Comparison of ENCODE assay signal across 34 mouse cellular contexts in genomic region chr14:108898601-108899000, GRCm38 (mm10). TPM values are rescaled to one million over a fixed set of nuclear protein-coding genes. Genes with fewer than 3 reads are reported as not detected.
DNase-seq lines count a peak whose midpoint lies in the region; ATAC-seq lines count a peak whose summit lies in the region.
"Had no signal": no experiment of that assay in that cellular context is flagged by ENCODE, and none has a peak within 500 bp of the region (broad histone marks: within the 10 kb centered on the region; RNA-seq: fewer than 3 reads in every experiment).

No protein-coding gene starts in this region.

- no peak overlapping the region for H3K4me2 ChIP-seq in forebrain, embryonic 14.5 days (ENCODE audit: low read length)
- H3K4me2 ChIP-seq in hindbrain, embryonic 16.5 days (ENCODE audit: low read length), result no peak overlapping the region
- H3K4me2 ChIP-seq: embryonic facial prominence, embryonic 12.5 days; heart, embryonic 15.5 days; intestine, embryonic 15.5 days; limb, embryonic 15.5 days; liver, embryonic 13.5 days; midbrain, embryonic 12.5 days; neural tube, embryonic 12.5 days had no signal

- peak; percentile 32 for DNase-seq in forebrain, embryonic 14.5 days (ENCODE audit: low spot score)
- DNase-seq in forebrain, embryonic 10.5 days (ENCODE audit: extremely low spot score, low spot score), result no peak
- peak; percentile 39 for DNase-seq in cerebellum, adult 11-12 months
- peak; percentile 67 for DNase-seq in cerebellum, adult 9-11 months
- no peak for DNase-seq in kidney, adult 8-10 months
- DNase-seq in thymus, postnatal 4 days, result no peak
- DNase-seq: adrenal gland, postnatal 14 days; embryo, embryonic 11 days; gastrocnemius, postnatal 10 days; heart, adult 11 months; kidney, adult 2 months; kidney, postnatal 4 days; liver, embryonic 13.5 days; lung, adult 18-20 months; lung, postnatal 4 days; right cerebral cortex, postnatal 4 days; thymus, adult 2 months had no signal

- 71% methylated on average over 7 of the region's 7 CpGs for WGBS in forebrain, embryonic 14.5 days
- 88% methylated on average over 7 of the region's 7 CpGs for WGBS in forebrain, embryonic 10.5 days
- WGBS in hindbrain, embryonic 16.5 days, result 80% methylated on average over 7 of the region's 7 CpGs

- H3K27me3 ChIP-seq in forebrain, embryonic 14.5 days (replicated peaks; ENCODE audit: control insufficient read depth, insufficient read depth, low read length), result no peaks in the 10 kb centered on the region
- H3K27me3 ChIP-seq in forebrain, embryonic 10.5 days (ENCODE audit: poor library complexity, severe bottlenecking), result no peaks in the 10 kb centered on the region
- no peaks in the 10 kb centered on the region for H3K27me3 ChIP-seq in hindbrain, embryonic 16.5 days (replicated peaks; ENCODE audit: control insufficient read depth, insufficient read depth, low read length)
- H3K27me3 ChIP-seq: embryonic facial prominence, embryonic 12.5 days; heart, embryonic 15.5 days; intestine, embryonic 15.5 days; limb, embryonic 15.5 days; liver, embryonic 13.5 days; megakaryocyte, embryonic 14.5 days; midbrain, embryonic 12.5 days; neural tube, embryonic 12.5 days had no signal

- H3K36me3 ChIP-seq in forebrain, embryonic 14.5 days (ENCODE audit: control insufficient read depth, insufficient read depth, low read length), result no peaks in the 10 kb centered on the region
- H3K36me3 ChIP-seq in forebrain, embryonic 10.5 days (replicated peaks), result no peaks in the 10 kb centered on the region
- no peaks in the 10 kb centered on the region for H3K36me3 ChIP-seq in hindbrain, embryonic 16.5 days (ENCODE audit: control insufficient read depth, insufficient read depth, low read length)
- H3K36me3 ChIP-seq: embryonic facial prominence, embryonic 12.5 days; G1E; heart, embryonic 10.5 days; heart, embryonic 15.5 days; intestine, embryonic 15.5 days; limb, embryonic 10.5 days; limb, embryonic 15.5 days; liver, embryonic 13.5 days; midbrain, embryonic 12.5 days; neural tube, embryonic 12.5 days had no signal

- H3K9ac ChIP-seq in forebrain, embryonic 14.5 days (ENCODE audit: low read length), result no peak overlapping the region
- no peak overlapping the region for H3K9ac ChIP-seq in hindbrain, embryonic 16.5 days (ENCODE audit: low read depth, low read length)
- H3K9ac ChIP-seq: embryonic facial prominence, embryonic 12.5 days; heart, embryonic 15.5 days; intestine, embryonic 15.5 days; limb, embryonic 15.5 days; liver, embryonic 13.5 days; midbrain, embryonic 12.5 days; neural tube, embryonic 12.5 days had no signal

- no peak overlapping the region for H3K27ac ChIP-seq in forebrain, embryonic 14.5 days (ENCODE audit: low read depth, low read length)
- H3K27ac ChIP-seq in forebrain, embryonic 10.5 days, result no peak overlapping the region
- no peak overlapping the region for H3K27ac ChIP-seq in hindbrain, embryonic 16.5 days (ENCODE audit: low read depth, low read length)
- H3K27ac ChIP-seq: embryonic facial prominence, embryonic 12.5 days; heart, embryonic 10.5 days; heart, embryonic 15.5 days; hindbrain, postnatal 0 days; intestine, embryonic 15.5 days; kidney, postnatal 0 days; limb, embryonic 10.5 days; limb, embryonic 15.5 days; liver, embryonic 13.5 days; midbrain, embryonic 12.5 days; neural tube, embryonic 12.5 days had no signal

- H3K4me3 ChIP-seq in forebrain, embryonic 14.5 days (ENCODE audit: low read depth, low read length), result no peak overlapping the region
- no peak overlapping the region for H3K4me3 ChIP-seq in forebrain, embryonic 10.5 days
- H3K4me3 ChIP-seq in hindbrain, embryonic 16.5 days (ENCODE audit: low read length), result no peak overlapping the region
- H3K4me3 ChIP-seq: embryonic facial prominence, embryonic 12.5 days; heart, embryonic 10.5 days; heart, embryonic 15.5 days; intestine, embryonic 15.5 days; limb, embryonic 10.5 days; limb, embryonic 15.5 days; liver, embryonic 13.5 days; megakaryocyte, embryonic 14.5 days; midbrain, embryonic 12.5 days; myocyte; neural tube, embryonic 12.5 days had no signal

- no peak for ATAC-seq in forebrain, embryonic 14.5 days
- ATAC-seq in hindbrain, embryonic 16.5 days, result no peak
- ATAC-seq: forebrain, embryonic 16.5 days; hindbrain, postnatal 0 days; intestine, embryonic 15.5 days; lung, postnatal 0 days had no signal

- H3K4me1 ChIP-seq in forebrain, embryonic 14.5 days (ENCODE audit: control insufficient read depth, insufficient read depth, low read length), result no peaks in the 10 kb centered on the region
- no peaks in the 10 kb centered on the region for H3K4me1 ChIP-seq in forebrain, embryonic 10.5 days
- no peaks in the 10 kb centered on the region; the same call in 1 of the 2 replicates for H3K4me1 ChIP-seq in hindbrain, embryonic 16.5 days (ENCODE audit: control insufficient read depth, insufficient read depth, low read depth, low read length)
- H3K4me1 ChIP-seq: embryonic facial prominence, embryonic 12.5 days; heart, embryonic 10.5 days; heart, embryonic 15.5 days; intestine, embryonic 15.5 days; limb, embryonic 10.5 days; limb, embryonic 15.5 days; liver, embryonic 13.5 days; megakaryocyte, embryonic 14.5 days; midbrain, embryonic 12.5 days; neural tube, embryonic 12.5 days had no signal

- H3K9me3 ChIP-seq in forebrain, embryonic 14.5 days (replicated peaks; ENCODE audit: control insufficient read depth, low read length), result no peaks in the 10 kb centered on the region
- no peaks in the 10 kb centered on the region for H3K9me3 ChIP-seq in forebrain, embryonic 10.5 days
- no peaks in the 10 kb centered on the region for H3K9me3 ChIP-seq in hindbrain, embryonic 16.5 days (ENCODE audit: control insufficient read depth, low read length)
- H3K9me3 ChIP-seq: embryonic facial prominence, embryonic 12.5 days; heart, embryonic 10.5 days; heart, embryonic 15.5 days; intestine, embryonic 15.5 days; limb, embryonic 10.5 days; limb, embryonic 15.5 days; liver, embryonic 13.5 days; megakaryocyte, embryonic 14.5 days; midbrain, embryonic 12.5 days; neural tube, embryonic 12.5 days had no signal

RNA-seq across cellular contexts. Expression of gene Slitrk1, which starts 15.4 kb away (rescaled TPM):
- polyA plus RNA-seq in forebrain, embryonic 14.5 days (2014; fragmentation: Nextera tagmentation; extraction: Ambion mirVana), result 13.4 and 17.8 TPM in 2 replicates
- 1.9 and 2.2 TPM in 2 replicates for polyA plus RNA-seq in forebrain, embryonic 10.5 days (2016; fragmentation: Nextera tagmentation; extraction: Ambion mirVana)
- 32.8 and 34.9 TPM in 2 replicates for polyA plus RNA-seq in hindbrain, embryonic 16.5 days (2015; fragmentation: Nextera tagmentation; extraction: Ambion mirVana)
- polyA plus RNA-seq: G1E; lung, postnatal 0 days; spleen, adult 2 months; thymus, adult 2 months had no signal

Comparison
In these comparisons a context has a peak if more than half of its experiments do, and no peak if none do; other contexts are left out.
1. DNase-seq: peak in forebrain, embryonic 14.5 days (single experiment), cerebellum, adult 11-12 months (single experiment) and cerebellum, adult 9-11 months (single experiment); none in forebrain, embryonic 10.5 days (single experiment), kidney, adult 8-10 months (0 of 2) and thymus, postnatal 4 days (single experiment).